Mouse (Mus musculus) megakaryocyte, embryonic 14.5 days (primary cell): ENCODE results near the gene Chst3.

Source experiments
- FLI1 ChIP-seq: IDR thresholded peaks from 2 replicates; pipeline ENCODE4 v1.6.1; 2012; ENCODE audit warnings: low read length, inconsistent platforms, mixed read lengths
- GATA1 ChIP-seq: IDR thresholded peaks from 3 replicates; pipeline ENCODE4 v1.6.1; 2012; ENCODE audit warnings: mixed read lengths, low read length, inconsistent platforms, borderline replicate concordance

GRCm38 (mm10) chr10:60246519-60246918 lies 27.5 kb upstream of the Chst3 start:
- TF ChIP-seq FLI1 (no peak), GATA1 (no peak)
